Mouse (Mus musculus) retina, postnatal 1 day (tissue): ENCODE measurements around the gene Hmga2.

Experiments used
- DNase-seq: peaks from one replicate; pipeline ENCODE4 v3.0.0-alpha.2; 2012

Gene Hmga2

DNA sequence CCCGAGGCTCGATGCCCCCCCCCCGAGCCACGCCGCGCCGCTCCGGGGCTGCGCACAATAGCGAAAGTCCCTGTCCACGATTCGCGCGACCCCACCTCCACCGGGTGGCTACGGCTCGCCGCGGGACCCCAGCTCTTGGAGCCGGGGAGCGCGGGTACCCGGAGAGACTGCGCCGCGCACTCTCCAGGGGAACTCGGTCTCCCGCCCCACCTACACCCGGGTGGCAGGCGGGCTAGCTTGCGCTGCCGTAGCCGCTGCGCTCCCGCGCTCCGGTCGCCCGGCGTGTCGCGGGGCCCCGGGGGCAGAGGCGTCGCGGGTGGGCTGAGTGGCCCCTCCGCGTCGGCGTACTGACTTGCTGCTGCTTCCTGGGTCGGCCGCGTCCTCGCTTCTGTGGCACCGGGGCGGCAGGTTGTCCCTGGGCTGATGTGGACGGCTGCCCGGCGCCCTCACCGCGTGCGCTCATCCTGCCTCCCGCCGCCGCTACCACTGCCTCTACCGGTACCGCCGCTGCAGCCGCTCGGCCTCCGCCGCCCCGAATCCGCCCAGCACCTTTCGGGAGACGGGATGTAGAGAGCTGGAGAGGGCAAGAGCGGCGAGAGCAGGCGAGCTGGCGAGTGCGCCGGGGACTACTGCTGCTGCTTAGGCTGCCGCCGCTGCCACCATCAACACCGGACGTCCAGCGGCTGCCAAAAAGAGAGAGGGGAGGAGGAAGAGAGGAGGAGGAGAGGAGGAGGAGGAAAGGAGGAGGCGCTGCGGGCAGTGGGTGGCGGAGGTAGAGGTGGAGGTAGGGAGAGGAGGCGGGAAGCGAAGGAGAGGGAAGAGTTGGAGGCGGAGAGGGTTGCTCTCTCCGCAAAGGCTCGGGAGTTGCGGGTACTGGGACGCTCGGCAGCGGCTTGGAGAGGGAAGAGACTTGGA is at the start of gene Hmga2:
TSS of gene Hmga2 (minus strand) at position 869 of the 915 bp plus-strand sequence.
- DNase-seq = no peak

DNA sequence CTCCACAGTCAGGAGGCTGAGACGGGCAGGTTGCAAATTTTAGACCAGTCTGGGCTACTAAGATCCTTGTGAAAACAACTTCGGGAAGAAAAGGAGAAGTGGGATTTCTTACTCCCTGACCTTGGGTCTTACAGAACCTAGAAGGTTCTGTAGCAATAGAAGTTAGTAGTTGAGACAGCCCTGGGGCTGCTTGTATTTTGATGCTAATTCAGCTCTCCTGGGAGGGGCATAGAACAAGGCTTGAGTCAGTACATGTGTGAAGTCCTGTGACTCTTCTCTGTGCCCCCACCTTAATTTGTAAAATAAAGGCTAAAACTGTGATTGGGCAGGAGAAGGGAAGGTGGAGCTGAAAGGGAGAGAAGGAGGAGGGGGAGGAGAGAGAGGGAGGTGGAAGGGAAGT is 46.7 kb upstream of the Hmga2 start:
- DNase-seq = no peak

DNA sequence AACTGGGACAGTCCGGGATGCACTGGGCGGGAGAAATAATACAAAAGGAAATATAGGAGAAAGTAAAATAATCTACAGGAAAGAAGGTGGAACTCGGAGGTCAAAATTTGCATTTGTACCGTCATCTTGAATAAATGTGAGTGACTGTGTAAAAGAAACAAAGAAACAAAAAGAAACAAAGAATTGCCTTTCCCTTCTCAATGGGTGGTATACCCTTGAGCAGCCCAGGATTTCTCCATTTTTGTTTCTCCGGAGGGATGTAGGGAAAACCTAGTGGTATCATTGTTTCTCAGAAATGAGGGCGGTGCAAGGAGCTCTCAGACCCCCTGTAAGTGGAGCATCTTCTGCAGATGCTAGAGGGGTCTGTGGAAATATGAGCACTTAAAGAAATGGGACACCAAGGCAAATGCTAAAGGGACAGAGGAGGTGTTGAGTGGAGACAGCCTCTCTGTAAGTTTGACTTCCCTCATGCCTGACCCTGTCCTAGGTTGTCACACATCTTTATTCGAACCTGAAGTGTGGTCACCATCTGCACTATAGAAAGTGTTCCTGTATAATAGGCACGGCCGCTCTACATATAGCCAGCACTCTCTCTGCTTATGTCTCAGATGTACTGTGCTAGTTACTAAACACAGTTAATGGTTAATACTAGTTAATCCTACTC is 45.8 kb upstream of the Hmga2 start:
- no peak for DNase-seq

DNA sequence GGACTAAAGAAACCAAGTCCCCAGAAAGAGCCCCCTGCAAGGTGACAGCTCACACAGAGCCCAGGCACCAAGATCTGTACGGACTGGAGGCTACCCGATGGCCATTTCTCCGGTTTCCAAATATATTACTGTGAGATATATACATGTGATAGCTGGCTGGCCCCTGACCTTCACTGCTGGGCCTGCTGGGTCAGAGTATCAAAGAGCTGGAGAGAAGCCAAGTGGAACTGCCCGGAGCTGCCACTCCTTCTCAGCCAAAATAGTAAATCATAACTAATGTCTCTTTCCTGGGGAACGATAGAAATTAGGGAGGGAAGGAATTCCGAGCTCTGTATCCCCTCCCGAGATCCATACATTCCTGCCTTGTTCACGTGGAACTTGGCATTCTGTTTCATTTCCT is 40.0 kb upstream of the Hmga2 start:
- no peak for DNase-seq

DNA sequence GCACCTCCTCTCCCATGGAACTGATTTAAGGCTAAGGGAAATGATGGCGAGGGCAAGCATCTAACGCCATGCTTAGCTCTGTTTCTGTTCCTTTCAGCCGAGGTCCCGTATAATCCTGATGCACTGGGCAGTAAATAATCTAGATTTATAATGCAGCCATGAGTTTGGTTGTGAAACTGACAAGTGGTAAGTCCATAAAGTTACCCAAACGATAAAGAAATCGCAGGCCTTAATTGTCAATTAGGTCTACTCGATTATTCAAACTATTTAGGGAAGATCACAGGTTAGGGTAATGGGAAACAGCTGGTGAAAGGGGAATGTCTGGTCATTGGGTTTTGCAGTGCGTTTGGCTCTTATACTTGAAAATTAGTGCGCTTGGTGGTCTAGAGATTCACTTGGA is 37.5 kb upstream of the Hmga2 start:
- DNase-seq = no peak

DNA sequence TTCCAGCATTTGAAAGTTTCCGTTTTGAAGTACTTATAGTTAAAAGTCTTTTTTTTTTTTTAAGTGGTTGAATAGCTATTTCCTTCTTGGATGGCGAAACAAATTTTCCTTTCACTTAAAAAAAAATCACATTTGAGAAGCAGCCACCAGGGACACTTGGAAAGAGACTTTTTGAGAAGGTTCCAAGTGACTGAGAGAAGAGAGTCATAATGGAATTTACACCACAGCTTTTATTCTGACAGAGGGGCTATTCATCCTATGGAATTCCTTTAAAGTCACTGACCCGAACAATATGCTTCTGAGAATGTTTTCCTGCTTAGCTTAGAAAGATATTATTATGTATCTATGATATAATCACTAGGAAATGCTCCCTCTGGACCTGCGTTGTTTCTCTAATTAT is 36.7 kb upstream of the Hmga2 start:
- peak; percentile 56 for DNase-seq

DNA sequence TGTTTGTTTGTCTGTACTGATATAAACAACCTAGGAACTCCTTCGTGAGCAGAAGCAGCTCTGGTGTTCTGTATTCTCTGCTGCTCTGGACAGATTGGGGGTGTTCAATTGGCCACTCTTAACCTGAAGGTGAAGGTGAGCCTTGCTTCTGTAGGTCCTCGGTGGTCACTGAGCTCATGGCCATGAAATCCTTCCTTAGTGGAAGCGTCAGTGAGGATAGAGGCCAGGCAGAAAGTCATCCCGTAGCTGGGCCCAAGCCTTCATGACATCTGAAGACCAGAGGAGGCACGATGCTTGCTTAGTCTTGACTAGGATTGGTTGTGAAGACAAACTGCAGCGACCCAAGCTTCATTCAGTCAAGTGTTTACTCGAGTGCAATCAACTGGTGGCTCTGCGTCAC is 35.9 kb upstream of the Hmga2 start:
- no peak for DNase-seq

DNA sequence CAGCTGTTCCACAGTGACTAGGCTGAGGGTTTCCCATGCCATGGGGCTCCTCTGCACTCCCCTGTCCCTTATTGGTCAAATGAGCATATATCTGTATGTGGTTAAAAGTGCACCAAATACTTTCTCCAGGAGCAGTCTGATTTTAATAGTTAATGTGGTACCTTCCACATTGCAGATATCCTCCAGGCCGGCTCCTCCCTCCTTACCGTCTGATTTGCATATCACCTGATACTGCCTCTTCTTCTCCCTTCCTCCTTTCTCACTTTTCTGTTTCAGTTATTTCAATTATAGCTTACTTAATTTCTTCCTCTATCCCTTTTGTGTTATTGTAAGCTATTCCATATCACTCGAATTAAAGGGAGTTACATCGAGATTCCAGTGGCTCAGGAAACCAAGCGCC is 27.7 kb upstream of the Hmga2 start:
- no peak for DNase-seq

DNA sequence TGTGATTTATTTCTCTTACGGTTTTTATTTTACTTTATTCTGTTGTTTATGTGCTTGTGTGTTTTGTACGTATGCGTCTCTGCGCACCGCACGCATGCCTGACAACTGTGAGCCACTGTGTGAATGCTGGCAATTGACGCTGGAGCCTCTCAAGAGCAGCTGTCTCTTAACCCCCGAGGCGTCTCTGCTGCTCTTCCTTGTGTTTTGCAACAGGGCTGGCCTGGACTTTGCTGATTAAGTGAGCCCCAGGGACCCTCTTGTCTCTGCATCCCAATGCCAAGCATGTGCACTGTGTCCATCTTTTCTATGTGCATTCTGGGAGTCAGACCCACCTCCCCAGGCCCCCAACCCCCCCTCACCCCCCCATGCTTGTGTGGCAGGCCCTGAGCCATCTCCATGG is 24.5 kb upstream of the Hmga2 start:
- peak; percentile 69 for DNase-seq

DNA sequence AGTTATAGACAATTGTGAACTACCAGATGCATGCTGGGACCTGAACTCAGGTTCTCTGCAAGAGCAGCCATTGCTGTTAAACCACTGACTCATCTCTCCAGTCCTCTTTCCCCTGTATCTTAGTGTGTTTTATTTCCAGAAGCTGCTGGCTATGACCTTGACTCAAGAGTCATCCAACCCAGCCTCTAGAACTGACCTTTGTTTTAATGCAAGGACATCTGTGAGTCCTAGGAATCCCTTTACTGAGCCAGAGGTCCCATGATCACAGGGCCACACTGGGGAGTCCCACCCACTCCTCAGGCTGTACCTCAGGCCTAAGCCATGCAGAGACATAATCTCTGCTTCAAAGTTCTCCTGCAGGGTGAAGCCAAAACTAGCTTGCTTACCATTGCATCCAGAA is 21.8 kb upstream of the Hmga2 start:
- no peak for DNase-seq

DNA sequence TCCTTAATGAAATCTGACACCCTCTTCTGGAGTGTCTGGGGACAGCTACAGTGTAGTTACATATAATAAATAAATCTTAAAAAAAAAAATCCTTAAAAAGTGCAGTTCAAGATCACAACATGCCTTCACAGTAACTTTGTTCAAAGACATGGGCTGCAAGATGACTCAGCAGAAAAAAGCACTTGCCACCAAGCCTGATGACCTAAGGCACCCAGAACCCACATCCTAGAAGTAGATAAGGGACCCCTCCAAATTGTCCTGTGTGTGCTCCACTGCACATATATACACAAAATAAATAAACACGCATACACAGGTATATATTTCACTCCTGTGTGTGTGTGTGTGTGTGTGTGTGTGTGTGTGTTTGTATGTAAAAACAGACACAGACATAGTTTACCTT is 18.4 kb upstream of the Hmga2 start:
- no peak for DNase-seq

DNA sequence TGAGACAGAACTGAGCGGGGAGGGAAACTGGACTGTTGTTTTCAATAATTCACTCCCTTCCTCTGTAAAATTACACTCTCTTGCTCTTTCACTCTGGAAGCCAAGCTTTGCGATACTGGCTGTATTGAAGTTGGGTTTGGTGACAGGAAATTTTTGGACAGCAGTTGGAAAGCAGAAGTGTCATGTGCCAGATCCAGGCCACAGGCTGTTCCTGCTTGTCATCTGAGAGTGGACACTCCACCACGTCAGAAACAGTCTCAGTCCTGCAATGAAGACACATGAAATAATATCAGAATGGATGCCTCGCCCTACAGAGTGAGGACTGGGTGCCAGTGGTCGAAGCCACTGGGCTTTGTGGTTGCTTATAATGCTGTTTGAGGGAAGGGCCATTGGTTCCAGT is 15.2 kb upstream of the Hmga2 start:
- DNase-seq = no peak

DNA sequence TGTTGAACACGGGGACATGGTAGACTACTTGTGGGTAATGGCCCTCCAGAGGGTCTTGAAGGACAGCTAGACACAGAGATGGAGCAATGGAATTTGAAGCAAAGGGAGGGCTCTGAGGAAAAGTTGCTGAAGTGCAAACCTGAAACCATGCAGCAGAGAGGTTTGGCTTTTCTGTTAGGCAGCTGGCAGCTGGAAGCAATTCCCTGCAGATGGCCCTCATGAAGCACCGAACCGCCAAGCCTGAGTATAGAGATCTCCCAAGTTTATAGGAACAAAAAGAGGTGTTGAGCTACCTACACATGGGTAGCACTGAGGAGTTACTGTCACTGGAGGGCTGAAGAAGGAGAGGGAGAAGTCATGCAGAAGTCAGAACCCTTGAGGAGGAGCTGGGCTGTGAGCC is 13.3 kb upstream of the Hmga2 start:
- DNase-seq = no peak

DNA sequence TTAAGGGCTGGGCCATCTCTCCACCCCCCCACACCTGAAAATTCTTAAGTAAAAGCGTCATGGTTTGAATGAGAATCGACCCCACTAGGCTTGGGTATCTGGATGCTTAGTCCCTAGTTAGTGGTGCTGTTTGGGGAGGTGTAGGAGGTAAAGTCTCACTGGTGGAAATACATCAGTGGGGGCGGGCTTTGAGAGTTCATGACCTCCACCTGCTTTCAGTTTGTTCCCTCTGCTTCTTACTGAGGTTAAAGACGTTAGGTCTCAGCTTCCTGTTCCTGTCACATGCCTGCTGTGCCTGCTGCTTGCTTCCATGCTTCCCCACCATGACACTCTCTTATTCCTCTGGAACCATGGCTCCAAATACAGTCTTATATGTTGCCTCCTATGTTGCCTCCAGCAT is 12.3 kb upstream of the Hmga2 start:
- no peak for DNase-seq

DNA sequence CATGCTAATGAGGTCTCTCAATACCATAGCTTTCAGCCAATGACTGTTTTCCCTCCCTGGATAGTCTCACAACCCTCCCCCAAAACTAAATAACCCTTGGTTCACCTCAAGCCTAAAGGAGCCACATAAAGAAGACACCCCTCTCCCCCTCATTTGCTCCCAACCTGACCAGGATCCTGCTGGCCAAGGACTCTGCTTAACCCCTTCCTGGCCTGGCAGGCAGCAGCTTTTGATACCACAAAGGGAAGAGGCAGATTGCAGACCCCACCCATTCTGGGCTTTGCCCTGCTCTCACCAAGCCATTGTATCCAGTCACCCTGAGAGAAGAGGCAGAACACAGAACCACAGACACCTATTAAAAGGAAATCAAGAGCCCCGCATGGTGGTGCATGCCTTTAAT is 11.6 kb upstream of the Hmga2 start:
- DNase-seq = no peak

DNA sequence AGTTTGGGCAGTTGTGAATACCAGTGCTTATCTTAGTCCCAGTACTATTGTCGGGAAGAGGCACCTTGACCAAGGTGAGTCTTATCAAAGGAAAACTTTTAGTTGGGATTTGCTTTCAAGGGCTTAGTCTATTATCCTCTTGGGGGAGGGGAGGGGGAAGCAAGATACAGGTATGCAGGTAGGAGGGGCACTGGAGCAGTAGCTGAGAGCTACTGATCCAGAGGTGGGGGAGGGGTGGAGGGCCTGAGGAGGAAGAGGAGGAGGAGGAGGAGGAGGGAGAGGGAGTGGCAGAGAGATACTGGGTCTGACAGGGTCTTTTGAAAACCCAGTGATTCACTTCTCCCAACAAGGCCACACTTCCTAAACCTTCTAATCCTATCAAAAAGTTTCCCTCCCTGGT is 9.2 kb upstream of the Hmga2 start:
- no peak for DNase-seq

DNA sequence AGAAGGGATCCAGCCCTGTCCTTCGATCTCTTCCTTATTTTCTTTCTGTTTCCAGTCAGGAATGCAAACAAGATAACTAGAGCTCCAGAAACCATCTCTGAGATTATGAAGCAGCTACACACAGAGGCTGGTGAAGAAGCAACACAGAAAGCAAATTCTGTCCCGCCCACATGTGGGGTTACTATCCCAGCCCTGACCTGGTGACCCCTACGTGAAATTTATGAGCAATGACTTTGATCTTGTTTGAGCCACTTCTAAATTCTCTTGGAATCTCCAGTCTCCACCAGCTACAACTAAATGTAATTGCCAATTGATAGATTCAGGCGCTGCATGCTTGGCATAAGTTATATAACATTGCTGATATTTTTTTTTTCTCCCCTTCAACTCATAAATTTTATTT is 7.9 kb upstream of the Hmga2 start:
- DNase-seq = no peak

DNA sequence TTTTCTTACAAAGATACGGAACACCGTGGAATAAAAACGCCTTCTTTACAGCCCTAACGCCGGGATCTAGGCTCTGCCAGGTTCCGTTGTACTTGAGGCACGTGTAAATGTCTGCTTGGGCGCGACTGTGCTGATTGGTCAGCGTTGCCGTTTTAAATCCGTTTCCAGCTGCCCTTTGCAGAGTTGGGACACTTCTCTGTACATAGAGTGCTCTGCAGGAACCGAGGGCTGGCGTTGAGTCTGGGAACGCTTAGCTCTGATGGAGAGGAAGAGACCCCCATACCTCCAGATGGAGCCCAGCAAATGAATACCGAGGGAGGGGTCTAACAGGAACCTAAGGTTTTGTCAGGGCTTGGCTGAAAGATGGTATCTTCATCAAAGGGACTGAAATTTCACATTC is 1.9 kb upstream of the Hmga2 start:
- DNase-seq = peak; percentile 66

DNA sequence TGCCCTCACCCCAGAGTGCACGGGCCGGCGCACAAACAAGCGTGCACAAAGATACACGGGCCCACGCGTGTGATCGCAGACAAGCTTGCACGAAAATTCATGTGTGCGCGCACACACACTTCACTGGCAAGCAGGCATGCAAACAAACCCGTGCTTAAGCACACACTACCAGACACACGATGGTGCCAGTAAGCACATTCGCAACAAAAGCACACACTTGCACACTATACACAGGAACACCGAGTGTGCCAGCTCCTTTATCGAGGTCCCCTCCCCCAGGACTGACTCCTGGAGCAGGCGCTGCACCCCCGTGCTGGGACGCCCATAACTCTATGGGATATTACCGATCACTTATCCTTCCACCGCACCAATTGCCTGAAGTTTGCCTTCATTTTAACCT is 1.2 kb upstream of the Hmga2 start:
- DNase-seq = peak; percentile 64

DNA sequence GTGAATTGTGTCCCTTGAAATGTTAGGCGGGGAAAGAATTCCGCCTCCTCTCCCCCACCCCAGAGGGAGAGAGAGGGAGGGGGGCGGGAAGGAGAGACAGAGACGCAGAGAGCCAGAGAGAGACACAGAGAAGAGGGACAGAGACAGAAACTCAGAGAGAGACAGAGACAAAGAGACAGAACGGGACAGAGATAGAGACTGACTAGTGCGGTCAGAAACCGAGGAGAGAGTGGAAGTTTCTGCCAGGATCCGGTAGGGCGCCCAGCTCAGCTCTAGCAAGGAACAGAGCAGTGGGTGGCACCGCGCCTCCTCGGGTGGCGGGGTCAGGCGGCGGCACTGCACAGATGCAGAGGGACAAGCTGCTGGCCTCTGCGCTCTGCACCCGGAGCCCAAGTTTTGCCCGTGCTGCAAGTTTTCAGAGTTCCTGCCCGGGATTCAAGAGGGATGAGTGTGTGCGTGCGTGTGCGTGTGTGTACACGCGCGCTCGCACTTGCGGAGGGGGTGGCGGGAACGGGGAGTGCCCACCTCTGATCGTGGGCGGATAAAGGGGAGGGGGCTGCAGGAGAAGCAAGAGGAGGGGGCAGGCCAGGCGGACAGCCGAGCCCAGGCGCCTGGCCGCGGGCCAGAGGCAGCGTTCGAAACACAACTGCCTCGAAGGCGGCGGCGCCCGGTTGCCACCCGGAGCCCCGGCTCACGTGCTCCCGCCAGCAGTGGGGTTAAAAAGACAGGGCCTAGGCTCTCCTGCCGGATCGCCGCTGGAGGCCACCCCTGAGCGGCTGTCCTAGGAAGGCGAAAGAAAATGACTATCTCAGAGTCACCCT is 457 bp upstream of the Hmga2 start:
- DNase-seq = peak; percentile 77

DNA sequence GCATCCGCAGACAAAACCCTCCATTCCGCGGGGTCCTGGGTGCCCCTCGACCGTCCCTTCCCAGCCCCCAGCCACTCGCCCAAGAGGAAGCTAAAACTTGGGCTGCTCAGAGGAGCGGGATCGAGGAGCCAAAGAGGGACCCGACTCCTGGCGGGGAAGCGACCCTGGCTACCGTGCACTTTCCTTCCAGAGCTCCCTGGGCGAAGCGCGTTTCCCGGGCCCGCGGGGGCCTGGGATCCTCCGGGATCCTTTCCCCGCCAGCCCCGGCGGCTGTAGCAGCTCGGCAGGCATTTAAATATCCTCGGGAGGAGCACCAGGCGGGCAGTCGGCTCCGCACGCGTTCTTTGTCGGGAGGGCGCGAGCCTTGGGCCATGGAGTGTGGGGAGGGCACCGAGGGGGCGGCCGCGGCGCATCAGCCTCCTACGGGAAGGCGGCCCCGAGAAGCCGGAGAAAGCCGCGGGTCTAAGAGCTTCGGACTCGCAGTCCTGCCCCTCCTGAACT is 1.2 kb downstream of the Hmga2 start:
- DNase-seq = peak; percentile 69

DNA sequence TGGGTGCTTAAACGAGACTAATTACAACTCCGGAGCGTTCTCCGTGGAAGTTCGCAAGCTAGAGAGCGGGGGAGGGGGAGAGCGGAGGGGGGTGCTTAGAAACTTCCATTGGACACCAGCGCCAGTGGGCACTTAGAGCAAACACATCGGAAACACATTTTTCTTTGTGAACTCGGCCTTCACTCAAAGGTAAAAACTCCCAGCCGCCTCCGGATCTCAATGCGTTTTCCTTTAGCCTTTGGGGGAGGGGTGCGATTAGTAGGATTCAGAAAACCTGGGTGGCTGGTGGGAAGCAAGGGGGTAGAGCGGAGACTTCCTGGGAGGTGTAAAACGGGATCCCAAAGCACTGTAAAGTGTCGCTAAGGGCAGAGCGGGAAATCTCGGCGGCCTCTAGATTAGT is 2.0 kb downstream of the Hmga2 start:
- DNase-seq = peak; percentile 63

DNA sequence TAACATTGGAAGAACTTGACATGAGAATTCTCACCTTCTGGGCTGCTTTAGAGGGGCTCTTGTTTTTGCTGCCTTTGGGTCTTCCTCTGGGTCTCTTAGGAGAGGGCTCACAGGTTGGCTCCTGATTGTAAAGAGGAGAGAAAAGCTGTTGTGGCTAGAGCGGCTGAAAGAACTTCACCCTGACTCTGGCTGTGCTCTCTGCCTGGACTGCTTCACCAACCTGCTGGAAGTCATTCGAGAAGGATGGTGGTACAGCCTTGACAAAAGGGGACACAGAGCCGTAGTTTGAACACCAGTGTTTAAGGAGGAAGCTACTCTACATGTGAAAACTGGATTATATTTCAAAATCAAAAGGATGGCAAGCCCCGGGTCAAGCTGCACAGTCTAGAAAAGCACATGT is 3.1 kb downstream of the Hmga2 start:
- no peak for DNase-seq

DNA sequence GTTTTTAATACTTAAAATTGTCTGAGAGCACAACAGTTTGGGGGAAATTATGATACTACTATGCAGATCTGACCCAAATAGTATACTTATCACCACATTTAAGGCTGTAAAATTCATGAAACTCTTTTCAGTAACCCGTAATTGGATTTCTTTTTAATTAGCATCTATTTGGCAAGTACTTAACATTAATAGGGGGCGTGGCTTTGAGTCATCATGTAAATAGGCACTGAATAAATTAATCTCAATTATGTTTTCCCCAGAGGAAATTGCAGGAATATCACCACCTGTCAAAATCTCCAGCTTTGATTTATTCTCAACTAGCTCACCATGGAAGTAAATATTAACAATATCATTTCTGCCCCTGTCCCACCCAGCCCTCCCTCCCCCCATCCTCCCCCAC is 3.7 kb downstream of the Hmga2 start:
- DNase-seq = peak; percentile 23
